Mouse (Mus musculus): ENCODE measurements around the gene Elk4. TPM values are rescaled to one million over a fixed set of nuclear protein-coding genes. Genes with fewer than 3 reads are reported as not detected.

Gene Elk4
- polyA plus RNA-seq, 1 experiment from 2014 or later, result 22.0 TPM

GRCm38 (mm10) chr1:132075576-132075975, 68.2 kb downstream of the Elk4 start:
- no peak for TF ChIP-seq CTCF (IDR thresholded peaks at IDR 0.05; ENCODE audit: low read depth)
- Histone ChIP-seq H3K4me3 (replicated peaks; ENCODE audit: low read depth, low read length) (no peak overlapping the region), H3K9ac (ENCODE audit: low read depth, low read length) (no peak overlapping the region), H3K4me1 (replicated peaks; ENCODE audit: insufficient read depth, low read length) (no peaks in the 10 kb centered on the region), H3K9me3 (replicated peaks; ENCODE audit: low read length) (no peaks in the 10 kb centered on the region), H3K36me3 (ENCODE audit: insufficient read depth, low read length) (no peaks in the 10 kb centered on the region), H3K27ac (no peak overlapping the region), H3K27me3 (ENCODE audit: insufficient read depth, low read length) (no peaks in the 10 kb centered on the region), H3K4me2 (ENCODE audit: low read length) (no peak overlapping the region)
- DNase-seq (ENCODE audit: low spot score) (no peak), ATAC-seq (replicated peaks; ENCODE audit: low FRiP score, low read depth) (no peak; the same call in 1 of the 2 replicates)
- 75% methylated on average over 10 of the region's 10 CpGs for WGBS

- H3K9ac ChIP-seq (ENCODE audit: low read depth, low read length), result no peak overlapping the region
- no peak overlapping the region for H3K4me3 ChIP-seq (replicated peaks; ENCODE audit: low read depth, low read length)
- no peaks in the 10 kb centered on the region for H3K9me3 ChIP-seq (replicated peaks; ENCODE audit: low read length)
- H3K4me1 ChIP-seq (replicated peaks; ENCODE audit: insufficient read depth, low read length), result no peaks in the 10 kb centered on the region
- ATAC-seq (replicated peaks; ENCODE audit: low FRiP score, low read depth) (no peak), DNase-seq (ENCODE audit: low spot score) (no peak)
- no peaks in the 10 kb centered on the region for H3K27me3 ChIP-seq (ENCODE audit: insufficient read depth, low read length)
- no peak overlapping the region for H3K27ac ChIP-seq
- no peak overlapping the region for H3K4me2 ChIP-seq (ENCODE audit: low read length)
- 83% methylated on average over 2 of the region's 2 CpGs for whole genome bisulfite sequencing
- no peak for TF ChIP-seq CTCF (IDR thresholded peaks at IDR 0.05; ENCODE audit: low read depth)
- H3K36me3 ChIP-seq (ENCODE audit: insufficient read depth, low read length), result no peaks in the 10 kb centered on the region
Observed at GRCm38 (mm10) chr1:132078413-132078812, 71.0 kb downstream of the Elk4 start.

Other genes with a start within 250 kb of the Elk4 start
- 5.7 and 6.5 TPM in 2 replicates for gene Pm20d1, start 210.2 kb upstream of the Elk4 start, polyA plus RNA-seq (2015; fragmentation: Nextera tagmentation; extraction: Ambion mirVana)
- gene Slc41a1, start 180.1 kb upstream of the Elk4 start, polyA plus RNA-seq (2015; fragmentation: Nextera tagmentation; extraction: Ambion mirVana), result 12.2 and 12.6 TPM in 2 replicates
- 23.4 and 26.7 TPM in 2 replicates for gene Rab29, start 140.4 kb upstream of the Elk4 start, polyA plus RNA-seq (2015; fragmentation: Nextera tagmentation; extraction: Ambion mirVana)
- gene Nucks1, start 97.1 kb upstream of the Elk4 start, polyA plus RNA-seq (2015; fragmentation: Nextera tagmentation; extraction: Ambion mirVana), result 55.2 and 59.9 TPM in 2 replicates
- gene Slc45a3, start 44.6 kb upstream of the Elk4 start, polyA plus RNA-seq (2015; fragmentation: Nextera tagmentation; extraction: Ambion mirVana), result 9.1 and 10.1 TPM in 2 replicates
- 25.1 and 27.3 TPM in 2 replicates for gene Mfsd4a, start 60.5 kb downstream of the Elk4 start, polyA plus RNA-seq (2015; fragmentation: Nextera tagmentation; extraction: Ambion mirVana)
- gene Cdk18, start 132.1 kb downstream of the Elk4 start, polyA plus RNA-seq (2015; fragmentation: Nextera tagmentation; extraction: Ambion mirVana), result 10.3 and 11.7 TPM in 2 replicates
- gene Lemd1, start 183.8 kb downstream of the Elk4 start, polyA plus RNA-seq (2015; fragmentation: Nextera tagmentation; extraction: Ambion mirVana), result 0.37 and 0.80 TPM in 2 replicates
- gene AC124108.1, start 183.8 kb downstream of the Elk4 start, polyA plus RNA-seq (2015; fragmentation: Nextera tagmentation; extraction: Ambion mirVana), result 0.07 and 0.13 TPM in 2 replicates
- not detected in 2 replicates for gene Gm10188, start 222.2 kb downstream of the Elk4 start, polyA plus RNA-seq (2015; fragmentation: Nextera tagmentation; extraction: Ambion mirVana)

Data from kidney, postnatal 0 days (tissue).